ENCODE assay signal across 8 mouse cellular contexts in genomic region chr4:142238041-142238440, GRCm38 (mm10). TPM values are rescaled to one million over a fixed set of nuclear protein-coding genes. Genes with fewer than 3 reads are reported as not detected.
DNase-seq lines count a peak whose midpoint lies in the region; ATAC-seq and TF ChIP-seq lines count a peak whose summit lies in the region.

No protein-coding gene starts in this region.

- H3K27me3 ChIP-seq in spleen, adult 2 months (ENCODE audit: control insufficient read depth, insufficient read depth, low read length): peaks cover 6% of the 10 kb centered on the region
- no peaks in the 10 kb centered on the region for H3K27me3 ChIP-seq in kidney, adult 2 months (replicated peaks; ENCODE audit: control insufficient read depth, insufficient read depth, low read length)
- H3K27me3 ChIP-seq in lung, postnatal 0 days (replicated peaks; ENCODE audit: insufficient read depth, low read length): no peaks in the 10 kb centered on the region

- DNase-seq in spleen, adult 2 months (ENCODE audit: low read depth in 1 of 2, low spot score in 2 of 2): no peak
- no peak for DNase-seq in spleen, postnatal 4 days (ENCODE audit: low spot score in 2 of 2)
- peak; percentile 61 to 64 for DNase-seq in heart, adult 18-20 months
- DNase-seq in kidney, adult 2 months: peak; percentile 90
- peak; percentile 70 for DNase-seq in lung, postnatal 0 days (ENCODE audit: low spot score)
- no peak for DNase-seq in urinary bladder, postnatal 10 days (ENCODE audit: low spot score)
- no peak for DNase-seq in thymus, postnatal 10 days (ENCODE audit: low spot score in 2 of 2)
- DNase-seq in thymus, postnatal 25 days: no peak

- H3K36me3 ChIP-seq in spleen, adult 2 months (ENCODE audit: control insufficient read depth, insufficient read depth, low read length): no peaks in the 10 kb centered on the region
- no peaks in the 10 kb centered on the region for H3K36me3 ChIP-seq in kidney, adult 2 months (ENCODE audit: control insufficient read depth, insufficient read depth, low read length)
- no peaks in the 10 kb centered on the region for H3K36me3 ChIP-seq in lung, postnatal 0 days (ENCODE audit: insufficient read depth, low read length)

- no peak for TF ChIP-seq CTCF in spleen, adult 2 months (IDR thresholded peaks at IDR 0.05; ENCODE audit: extremely low read depth, insufficient read depth, insufficient read length, insufficient replicate concordance)
- no peak for TF ChIP-seq CTCF in kidney, adult 2 months (conservative IDR thresholded peaks at IDR 0.05; ENCODE audit: insufficient read depth, insufficient read length, low read depth, low read length)
- no peak for TF ChIP-seq CTCF in lung, postnatal 0 days (IDR thresholded peaks at IDR 0.05)

- 30% methylated on average over 14 of the region's 14 CpGs for WGBS in spleen, adult 2 months
- 4% methylated on average over 14 of the region's 14 CpGs for WGBS in kidney, adult 2 months
- 7% methylated on average over 14 of the region's 14 CpGs for WGBS in lung, postnatal 0 days

- no peaks in the 10 kb centered on the region for H3K9me3 ChIP-seq in lung, postnatal 0 days (ENCODE audit: low read length)

- H3K27ac ChIP-seq in spleen, adult 2 months (ENCODE audit: insufficient read depth, low read length): no peak overlapping the region
- H3K27ac ChIP-seq in kidney, adult 2 months (ENCODE audit: insufficient read depth, low read depth, low read length): peak overlapping the region; percentile 78
- H3K27ac ChIP-seq in lung, postnatal 0 days (ENCODE audit: low read length): peak overlapping the region; percentile 67

- TF ChIP-seq POLR2A in spleen, adult 2 months (IDR thresholded peaks at IDR 0.05; ENCODE audit: low read depth, low read length): no peak
- TF ChIP-seq POLR2A in kidney, adult 2 months (IDR thresholded peaks at IDR 0.05; ENCODE audit: low read depth, low read length): no peak

- no peaks in the 10 kb centered on the region; the same call in 1 of the 2 replicates for H3K4me1 ChIP-seq in spleen, adult 2 months (ENCODE audit: control insufficient read depth, insufficient read depth, insufficient read length)
- peaks cover 40% of the 10 kb centered on the region for H3K4me1 ChIP-seq in kidney, adult 2 months (ENCODE audit: control insufficient read depth, insufficient read depth, low read length)
- H3K4me1 ChIP-seq in lung, postnatal 0 days (ENCODE audit: insufficient read depth, low read depth, low read length): peaks cover 18% of the 10 kb centered on the region; the same call in 1 of the 2 replicates

- peak; percentile 35; the same call in 1 of the 2 replicates for TF ChIP-seq EP300 in lung, postnatal 0 days (IDR thresholded peaks at IDR 0.05)

- H3K4me3 ChIP-seq in spleen, adult 2 months (ENCODE audit: extremely low read depth, insufficient read depth, insufficient read length): peak overlapping the region; percentile 39; the same call in 1 of the 2 replicates
- H3K4me3 ChIP-seq in kidney, adult 2 months (ENCODE audit: insufficient read depth, low read depth, low read length): peak overlapping the region; percentile 82
- peak overlapping the region; percentile 71 for H3K4me3 ChIP-seq in lung, postnatal 0 days (ENCODE audit: low read depth, low read length)

- H3K4me2 ChIP-seq in lung, postnatal 0 days (replicated peaks; ENCODE audit: low read depth, low read length): peak overlapping the region; percentile 99

- ATAC-seq in lung, postnatal 0 days: peak; percentile 37

- H3K9ac ChIP-seq in lung, postnatal 0 days (replicated peaks; ENCODE audit: low read depth): peak overlapping the region; percentile 54

RNA-seq across cellular contexts. Expression of gene Kazn, which starts 1.2 kb away (rescaled TPM):
- 13.2 and 18.5 TPM in 2 replicates for polyA plus RNA-seq in spleen, adult 2 months (2012; rRNA removed)
- 1 to 10 TPM; 2.8 to 3.1 TPM for total RNA-seq in heart, adult 18-20 months (2021)
- 76.1 and 80.8 TPM in 2 replicates for polyA plus RNA-seq in kidney, adult 2 months (2012; rRNA removed)
- 6.0 and 8.6 TPM in 2 replicates for polyA plus RNA-seq in lung, postnatal 0 days (2015; fragmentation: Nextera tagmentation; extraction: Ambion mirVana)

Comparison
In these comparisons a context has a peak if more than half of its experiments do, and no peak if none do; other contexts are left out.
1. DNase-seq: peak in heart, adult 18-20 months (2 of 2), kidney, adult 2 months (single experiment) and lung, postnatal 0 days (single experiment); none in spleen, adult 2 months (0 of 2), spleen, postnatal 4 days (0 of 2), urinary bladder, postnatal 10 days (single experiment), thymus, postnatal 10 days (0 of 2) and thymus, postnatal 25 days (single experiment).
2. Peak in every context shown above with its lines, with median percentiles within 50 percentile points of each other: H3K4me3 ChIP-seq.